Mouse (Mus musculus) embryonic facial prominence, embryonic 11.5 days (tissue): ENCODE data around the gene Man1a. TPM values are rescaled to one million over a fixed set of nuclear protein-coding genes. Genes with fewer than 3 reads are reported as not detected.

Experiments
- ATAC-seq: fragments of 200-750 bp; cut with Nextera tagmentation; replicated peaks from 2 replicates; pipeline ENCODE4 v1.8.0; 2017; ENCODE audit warnings: low read depth; ENCODE audit not compliant: insufficient number of reproducible peaks, low FRiP score, low TSS enrichment
- DNase-seq: peaks from one replicate; pipeline ENCODE4 v3.0.0-alpha.2; 2015; ENCODE audit warnings: low spot score
- H3K27ac ChIP-seq: fragments of 300-500 bp; sonication (generic); replicated peaks from 2 replicates; pipeline ENCODE4 v1.5.1; 2014; ENCODE audit warnings: mild to moderate bottlenecking, low read depth, low read length, control low read depth
- H3K27me3 ChIP-seq: fragments of 300-500 bp; sonication (generic); 2 replicates; pipeline ENCODE4 v1.6.1; 2014; ENCODE audit warnings: mild to moderate bottlenecking, low read length, moderate library complexity, mixed read lengths; ENCODE audit not compliant: control insufficient read depth, insufficient read depth
- H3K36me3 ChIP-seq: fragments of 300-500 bp; sonication (generic); replicated peaks from 2 replicates; pipeline ENCODE4 v1.6.1; 2014; ENCODE audit warnings: low read depth, mild to moderate bottlenecking, low read length, moderate library complexity, mixed read lengths; ENCODE audit not compliant: control insufficient read depth, insufficient read depth
- H3K4me1 ChIP-seq: fragments of 300-500 bp; sonication (generic); 2 replicates; pipeline ENCODE4 v1.6.1; 2014; ENCODE audit warnings: low read length, mixed read lengths; ENCODE audit not compliant: control insufficient read depth, insufficient read depth
- H3K4me2 ChIP-seq: fragments of 300-500 bp; sonication (generic); 2 replicates; pipeline ENCODE4 v1.6.1; 2014; ENCODE audit warnings: low read depth, mild to moderate bottlenecking, control low read depth, low read length, moderate library complexity
- H3K4me3 ChIP-seq: fragments of 300-500 bp; sonication (generic); 2 replicates; pipeline ENCODE4 v1.5.1; 2014; ENCODE audit warnings: low read depth, low read length, control low read depth
- H3K9ac ChIP-seq: fragments of 300-500 bp; sonication (generic); replicated peaks from 2 replicates; pipeline ENCODE4 v1.6.1; 2014; ENCODE audit warnings: mild to moderate bottlenecking, control low read depth, low read length
- H3K9me3 ChIP-seq: fragments of 300-500 bp; sonication (generic); replicated peaks from 2 replicates; pipeline ENCODE4 v1.6.1; 2016; ENCODE audit warnings: mild to moderate bottlenecking, low read length, inconsistent platforms, mixed read lengths; ENCODE audit not compliant: control insufficient read depth
- WGBS: fragments of 180-500 bp; shearing (Covaris S2); extraction: QIAGEN DNeasy Blood & Tissue Kit; methylation state at CpG from one replicate; pipeline ENCODE4 v1.1.7; 2014; 5-methylcytosine and 5-hydroxymethylcytosine counted together
- polyA plus RNA-seq: library from polyadenylated mRNA; unstranded; fragments of >200 nt; fragmentation: Nextera tagmentation; extraction: Ambion mirVana; gene quantifications from 2 replicates; pipeline ENCODE4 v1.2.1, GENCODE M21; 2014

Man1a gene
- polyA plus RNA-seq, 1 experiment from 2014 or later: 3.1 TPM

GRCm38 (mm10) chr10:53959759-53960158 lies 116.7 kb downstream of the Man1a start:
- Histone ChIP-seq H3K27ac (no peak overlapping the region), H3K4me2 (no peak overlapping the region), H3K4me1 (no peaks in the 10 kb centered on the region), H3K9me3 (no peaks in the 10 kb centered on the region), H3K4me3 (no peak overlapping the region), H3K36me3 (no peaks in the 10 kb centered on the region), H3K9ac (no peak overlapping the region), H3K27me3 (no peaks in the 10 kb centered on the region)
- ATAC-seq (no peak), DNase-seq (no peak)
- WGBS: 82% methylated on average over 3 of the region's 3 CpGs

DNA sequence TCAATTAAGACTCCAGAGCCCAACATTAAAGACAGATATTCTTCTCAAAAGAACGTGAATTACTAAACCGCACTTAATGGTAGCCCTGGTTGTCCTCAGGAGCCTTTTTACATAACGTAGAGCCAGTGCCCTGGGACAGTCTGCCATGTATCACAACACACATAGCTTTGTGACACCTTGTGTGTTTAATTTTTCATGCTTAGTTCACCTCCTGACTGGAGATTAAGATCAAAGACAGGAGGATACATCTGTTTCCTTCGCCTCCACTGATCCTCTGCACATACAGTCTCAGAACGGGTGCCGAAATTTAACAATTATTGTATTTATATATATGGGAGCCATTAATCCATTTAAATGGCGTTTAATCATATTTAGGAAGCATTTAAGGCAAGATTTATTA lies 134.8 kb downstream of the Man1a start:
- no peaks in the 10 kb centered on the region for H3K4me1 ChIP-seq
- WGBS: 79% methylated on average over 7 of the region's 7 CpGs
- ATAC-seq (no peak), DNase-seq (no peak)
- no peak overlapping the region for H3K4me2 ChIP-seq
- H3K36me3 ChIP-seq: no peaks in the 10 kb centered on the region
- H3K27me3 ChIP-seq: no peaks in the 10 kb centered on the region
- no peaks in the 10 kb centered on the region for H3K9me3 ChIP-seq
- no peak overlapping the region for H3K27ac ChIP-seq
- no peak overlapping the region for H3K4me3 ChIP-seq
- H3K9ac ChIP-seq: no peak overlapping the region

DNA sequence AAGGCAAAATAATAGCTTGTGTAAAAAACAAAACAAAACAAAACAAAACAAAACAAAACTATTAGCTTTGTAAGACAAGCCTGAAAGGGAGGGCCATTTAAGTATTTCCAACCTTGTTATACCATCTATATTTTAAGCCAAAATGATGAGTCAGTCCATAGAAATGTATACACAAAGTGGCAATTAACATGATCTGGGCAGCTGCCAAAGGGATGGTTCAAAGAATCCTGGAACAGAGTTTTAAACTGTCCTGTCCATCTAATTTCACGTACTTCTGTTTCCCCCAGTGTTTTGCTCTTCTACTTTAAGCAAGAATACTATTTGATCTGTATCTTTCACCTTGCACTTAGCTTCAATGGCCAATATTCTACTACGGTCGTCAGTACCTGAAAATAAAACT lies 138.2 kb downstream of the Man1a start:
- H3K9me3 ChIP-seq: no peaks in the 10 kb centered on the region
- H3K4me3 ChIP-seq: no peak overlapping the region
- ATAC-seq (no peak), DNase-seq (no peak)
- H3K4me2 ChIP-seq: no peak overlapping the region
- H3K27me3 ChIP-seq: no peaks in the 10 kb centered on the region
- H3K36me3 ChIP-seq: no peaks in the 10 kb centered on the region
- H3K27ac ChIP-seq: no peak overlapping the region
- no peak overlapping the region for H3K9ac ChIP-seq
- H3K4me1 ChIP-seq: no peaks in the 10 kb centered on the region
- WGBS: 90% methylated on average over 3 of the region's 3 CpGs

- Histone ChIP-seq H3K4me3 (no peak overlapping the region), H3K4me1 (no peaks in the 10 kb centered on the region), H3K27ac (no peak overlapping the region), H3K36me3 (no peaks in the 10 kb centered on the region), H3K4me2 (no peak overlapping the region), H3K9me3 (no peaks in the 10 kb centered on the region), H3K9ac (no peak overlapping the region), H3K27me3 (no peaks in the 10 kb centered on the region)
- ATAC-seq: no peak
- WGBS: 85% methylated on average over 3 of the region's 3 CpGs
- DNase-seq: no peak
Measured at GRCm38 (mm10) chr10:53936078-53936477, 140.3 kb downstream of the Man1a start.

GRCm38 (mm10) chr10:53929722-53930500 lies 146.5 kb downstream of the Man1a start:
- H3K36me3 ChIP-seq: no peaks in the 10 kb centered on the region
- no peak overlapping the region for H3K27ac ChIP-seq
- H3K4me2 ChIP-seq: no peak overlapping the region
- H3K4me3 ChIP-seq: no peak overlapping the region
- no peaks in the 10 kb centered on the region for H3K4me1 ChIP-seq
- H3K9ac ChIP-seq: no peak overlapping the region
- no peak for ATAC-seq
- H3K9me3 ChIP-seq: no peaks in the 10 kb centered on the region
- no peak for DNase-seq
- H3K27me3 ChIP-seq: no peaks in the 10 kb centered on the region
- 64% methylated on average over 4 of the region's 4 CpGs for WGBS

DNA sequence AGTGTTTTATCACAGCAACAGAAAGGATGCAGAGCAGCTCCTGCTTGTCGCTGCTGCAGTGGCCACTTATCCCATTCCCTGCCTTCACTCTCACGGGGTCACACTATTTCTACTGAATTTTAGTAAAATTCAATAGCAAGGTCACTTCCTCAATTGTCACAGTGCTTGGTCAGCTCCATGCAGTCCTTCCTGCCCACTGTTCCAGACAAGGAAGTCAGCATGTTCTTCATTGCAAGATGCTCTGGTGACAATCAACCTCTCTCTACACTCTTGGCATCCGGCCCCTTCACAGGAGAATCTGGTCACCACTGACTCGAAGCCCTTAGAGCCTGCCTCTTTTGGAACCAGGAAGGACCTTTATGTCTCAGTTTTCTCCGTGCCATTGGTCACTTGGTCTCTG lies 148.5 kb downstream of the Man1a start:
- WGBS: 86% methylated on average over 5 of the region's 5 CpGs
- no peaks in the 10 kb centered on the region for H3K9me3 ChIP-seq
- H3K4me2 ChIP-seq: no peak overlapping the region
- DNase-seq (no peak), ATAC-seq (no peak)
- no peaks in the 10 kb centered on the region for H3K27me3 ChIP-seq
- no peak overlapping the region for H3K9ac ChIP-seq
- no peaks in the 10 kb centered on the region for H3K4me1 ChIP-seq
- no peak overlapping the region for H3K4me3 ChIP-seq
- H3K36me3 ChIP-seq: no peaks in the 10 kb centered on the region
- no peak overlapping the region for H3K27ac ChIP-seq

DNA sequence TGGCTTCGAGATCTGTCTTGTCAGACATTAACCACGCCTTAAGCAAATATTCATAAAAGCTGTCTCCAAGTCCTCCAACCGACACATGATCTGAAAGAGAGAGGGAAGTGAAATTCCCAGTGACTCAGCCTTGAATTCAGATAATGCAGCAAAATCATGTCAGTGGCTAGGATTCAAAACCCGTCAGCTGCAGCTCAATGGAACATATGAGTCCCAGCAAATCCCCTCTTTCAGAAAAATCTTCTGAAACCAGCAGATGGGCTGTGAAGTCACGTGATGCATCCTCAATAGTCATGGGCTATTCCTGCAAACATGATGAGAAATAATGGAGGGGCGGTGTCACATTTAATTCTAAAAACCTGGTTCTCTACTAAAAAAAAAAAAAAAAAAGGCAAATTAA lies 151.0 kb downstream of the Man1a start:
- H3K4me1 ChIP-seq: no peaks in the 10 kb centered on the region
- H3K9ac ChIP-seq: no peak overlapping the region
- no peak for DNase-seq
- no peak overlapping the region for H3K4me3 ChIP-seq
- no peaks in the 10 kb centered on the region for H3K9me3 ChIP-seq
- H3K36me3 ChIP-seq: no peaks in the 10 kb centered on the region
- 90% methylated on average over 6 of the region's 6 CpGs for WGBS
- H3K4me2 ChIP-seq: no peak overlapping the region
- no peaks in the 10 kb centered on the region for H3K27me3 ChIP-seq
- no peak overlapping the region for H3K27ac ChIP-seq
- ATAC-seq: no peak

- no peak for ATAC-seq
- H3K4me1 ChIP-seq: no peaks in the 10 kb centered on the region
- no peak overlapping the region for H3K4me3 ChIP-seq
- 88% methylated on average over 3 of the region's 3 CpGs for WGBS
- no peaks in the 10 kb centered on the region for H3K27me3 ChIP-seq
- no peak for DNase-seq
- no peak overlapping the region for H3K9ac ChIP-seq
- H3K27ac ChIP-seq: no peak overlapping the region
- H3K9me3 ChIP-seq: no peaks in the 10 kb centered on the region
- H3K4me2 ChIP-seq: no peak overlapping the region
- no peaks in the 10 kb centered on the region for H3K36me3 ChIP-seq
Measured at GRCm38 (mm10) chr10:53922236-53922635, 154.2 kb downstream of the Man1a start.
